Mouse (Mus musculus): ENCODE data around the gene Hmg20a.

DNA sequence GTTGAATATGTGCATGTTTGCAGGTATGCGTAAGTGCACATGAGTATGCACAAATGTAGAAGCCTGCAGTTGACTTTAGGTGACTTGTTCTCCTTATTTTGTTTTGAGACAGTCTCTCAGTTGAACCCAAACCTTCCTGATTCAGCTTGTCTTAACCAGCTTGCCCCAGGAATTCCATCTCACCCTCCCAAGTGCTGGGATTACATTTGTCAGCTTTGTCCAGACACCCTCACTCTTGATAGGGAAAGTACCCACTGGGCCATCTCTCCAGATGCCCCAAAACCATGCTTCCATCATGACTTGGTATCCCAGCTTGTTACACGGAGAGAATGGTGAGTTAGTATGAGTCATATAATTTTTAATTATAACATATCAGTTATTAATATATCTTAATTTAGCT lies 44.6 kb downstream of the Hmg20a start:
- TF ChIP-seq GABPA (IDR thresholded peaks at IDR 0.05; ENCODE audit: insufficient replicate concordance, low read depth, low read length) (no peak), RCOR1 (conservative IDR thresholded peaks at IDR 0.05; ENCODE audit: low read depth, low read length) (no peak), CTCF (conservative IDR thresholded peaks at IDR 0.05 in 1 of 2, IDR thresholded peaks at IDR 0.05 in 1 of 2; ENCODE audit: low read depth in 2 of 2, low read length in 2 of 2) (no peak), CHD1 (IDR thresholded peaks at IDR 0.05; ENCODE audit: low read depth, low read length) (no peak), POLR2A (IDR thresholded peaks at IDR 0.05; ENCODE audit: low read depth, low read length) (no peak), NELFE (IDR thresholded peaks at IDR 0.05; ENCODE audit: low read depth, low read length) (no peak)

All from CH12.LX (cell line).